Mouse (Mus musculus): ENCODE measurements around the gene Vangl2.

- TF ChIP-seq CTCF (IDR thresholded peaks at IDR 0.05; ENCODE audit: low read depth) (peak; percentile 74), EP300 (IDR thresholded peaks at IDR 0.05; ENCODE audit: low read depth) (no peak)
Observed at GRCm38 (mm10) chr1:172000641-172001040, 27.6 kb downstream of the Vangl2 start.
